Mouse (Mus musculus) lung, embryonic 15.5 days (tissue): ENCODE data around the gene Inpp5a. TPM values are rescaled to one million over a fixed set of nuclear protein-coding genes. Genes with fewer than 3 reads are reported as not detected.

Experiments
- ATAC-seq: fragments of 200-750 bp; cut with Nextera tagmentation; 2 replicates; pipeline ENCODE4 v1.8.0; 2017; ENCODE audit warnings: moderate number of reproducible peaks, borderline replicate concordance; ENCODE audit not compliant: low FRiP score, low TSS enrichment; ENCODE audit errors: extremely low read depth
- H3K27ac ChIP-seq: fragments of 300-500 bp; sonication (generic); 2 replicates; pipeline ENCODE4 v1.5.1; 2015; ENCODE audit warnings: moderate library complexity, mild to moderate bottlenecking, inconsistent platforms
- H3K27me3 ChIP-seq: fragments of 300-500 bp; sonication (generic); 2 replicates; pipeline ENCODE4 v1.6.1; 2015; ENCODE audit warnings: inconsistent platforms
- H3K36me3 ChIP-seq: fragments of 300-500 bp; sonication (generic); 2 replicates; pipeline ENCODE4 v1.6.1; 2015; ENCODE audit warnings: inconsistent platforms
- H3K4me1 ChIP-seq: fragments of 300-500 bp; sonication (generic); 2 replicates; pipeline ENCODE4 v1.6.1; 2015; ENCODE audit warnings: inconsistent platforms
- H3K4me2 ChIP-seq: fragments of 300-500 bp; sonication (generic); 2 replicates; pipeline ENCODE4 v1.6.1; 2015; ENCODE audit warnings: inconsistent platforms, mild to moderate bottlenecking, moderate library complexity
- H3K4me3 ChIP-seq: fragments of 300-500 bp; sonication (generic); 2 replicates; pipeline ENCODE4 v1.5.1; 2015; ENCODE audit warnings: mild to moderate bottlenecking, inconsistent platforms
- H3K9ac ChIP-seq: fragments of 300-500 bp; sonication (generic); 2 replicates; pipeline ENCODE4 v1.6.1; 2015; ENCODE audit warnings: inconsistent platforms
- H3K9me3 ChIP-seq: fragments of 300-500 bp; sonication (generic); 2 replicates; pipeline ENCODE4 v1.6.1; 2016; ENCODE audit warnings: inconsistent platforms
- WGBS: fragments of 180-500 bp; shearing (Covaris S2); methylation state at CpG from one replicate; pipeline ENCODE4 v1.1.7; 2015; 5-methylcytosine and 5-hydroxymethylcytosine counted together
- polyA plus RNA-seq: library from polyadenylated mRNA; unstranded; fragments of >200 nt; fragmentation: Nextera tagmentation; extraction: Ambion mirVana; gene quantifications from 2 replicates; pipeline ENCODE4 v1.2.1, GENCODE M21; 2015

Gene Inpp5a
- polyA plus RNA-seq, 1 experiment from 2014 or later = 35.9 TPM

DNA sequence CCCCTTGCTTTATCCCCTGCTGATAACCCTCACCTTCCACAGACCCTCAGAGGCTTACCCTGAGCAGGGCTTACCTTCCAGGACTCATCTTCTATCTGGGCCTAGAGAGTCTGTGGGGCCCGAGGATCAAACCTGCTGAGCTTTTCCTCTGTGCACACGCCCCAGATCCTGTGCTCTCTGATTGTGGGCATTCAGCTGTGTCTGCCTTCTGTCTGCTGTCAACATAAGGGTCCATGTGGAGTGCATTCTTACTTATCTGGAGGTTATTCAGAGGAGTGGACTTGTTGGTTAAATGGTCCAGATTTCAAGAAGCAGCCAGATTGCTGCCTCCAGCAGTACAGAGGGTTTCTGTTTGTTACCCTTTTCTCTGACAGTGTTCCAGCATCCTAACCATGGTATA is 63.3 kb downstream of the Inpp5a start:
- no peaks in the 10 kb centered on the region for H3K27me3 ChIP-seq
- 0 out of 2 replicates have a peak, but pooled peaks have one; percentile 7 for ATAC-seq
- no peak overlapping the region for H3K4me3 ChIP-seq
- no peak overlapping the region for H3K4me2 ChIP-seq
- no peaks in the 10 kb centered on the region for H3K36me3 ChIP-seq
- no peak overlapping the region for H3K27ac ChIP-seq
- no peak overlapping the region for H3K9ac ChIP-seq
- no peaks in the 10 kb centered on the region for H3K9me3 ChIP-seq
- H3K4me1 ChIP-seq = peaks cover 42% of the 10 kb centered on the region
- 44% methylated on average over 2 of the region's 2 CpGs for WGBS

- Histone ChIP-seq H3K36me3 (no peaks in the 10 kb centered on the region), H3K27ac (no peak overlapping the region), H3K4me2 (no peak overlapping the region), H3K4me1 (peaks cover 42% of the 10 kb centered on the region), H3K4me3 (no peak overlapping the region), H3K27me3 (no peaks in the 10 kb centered on the region), H3K9me3 (no peaks in the 10 kb centered on the region), H3K9ac (no peak overlapping the region)
- no peak for ATAC-seq
- WGBS = 60% methylated on average over 1 of the region's 1 CpGs
Measured at GRCm38 (mm10) chr7:139453198-139453597, 64.3 kb downstream of the Inpp5a start.

DNA sequence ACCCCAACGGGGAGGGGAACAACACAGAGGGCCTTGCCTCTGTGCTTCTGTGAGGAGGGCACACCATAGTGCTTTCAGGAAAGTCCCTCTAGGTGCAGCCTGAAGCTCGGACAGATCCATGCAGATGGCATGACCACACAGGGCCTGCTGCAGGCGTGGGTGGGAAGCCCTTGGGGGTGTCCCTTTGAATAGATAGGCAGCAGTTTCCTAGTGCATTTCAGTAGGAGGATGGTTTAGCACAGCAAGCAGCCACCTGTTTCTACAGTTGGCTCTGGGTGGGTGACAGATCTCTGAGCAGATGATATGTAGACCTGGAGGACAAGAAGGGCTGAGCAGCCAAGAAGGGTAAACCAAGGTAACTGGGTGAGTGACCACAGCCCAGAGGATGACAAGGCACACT is 65.4 kb downstream of the Inpp5a start:
- Histone ChIP-seq H3K4me1 (peaks cover 42% of the 10 kb centered on the region), H3K27ac (no peak overlapping the region), H3K36me3 (no peaks in the 10 kb centered on the region), H3K4me3 (no peak overlapping the region), H3K9ac (no peak overlapping the region), H3K27me3 (no peaks in the 10 kb centered on the region), H3K4me2 (no peak overlapping the region), H3K9me3 (no peaks in the 10 kb centered on the region)
- WGBS = 73% methylated on average over 3 of the region's 3 CpGs
- ATAC-seq = no peak

DNA sequence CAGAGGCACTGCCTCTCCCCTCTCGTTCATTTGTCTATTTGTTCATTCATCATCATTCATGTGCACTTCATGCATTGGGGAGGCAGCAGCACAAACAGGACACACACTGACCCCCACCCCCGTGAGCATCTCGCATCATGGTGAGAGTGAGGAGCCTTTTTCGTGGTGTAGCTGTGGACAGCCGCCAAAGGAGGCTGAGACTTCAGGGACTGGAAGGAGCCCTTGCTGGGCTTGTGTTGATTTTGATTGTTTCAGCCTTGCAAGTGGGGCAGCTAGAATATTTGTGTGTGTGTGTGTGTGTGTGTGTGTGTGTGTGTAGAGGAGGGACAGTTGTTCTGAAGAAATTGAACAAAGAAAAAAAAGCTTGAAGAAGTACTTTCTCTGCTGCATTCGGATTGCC is 67.8 kb downstream of the Inpp5a start:
- 54% methylated on average over 6 of the region's 6 CpGs for WGBS
- Histone ChIP-seq H3K4me1 (peaks cover 19% of the 10 kb centered on the region), H3K36me3 (no peaks in the 10 kb centered on the region)

DNA sequence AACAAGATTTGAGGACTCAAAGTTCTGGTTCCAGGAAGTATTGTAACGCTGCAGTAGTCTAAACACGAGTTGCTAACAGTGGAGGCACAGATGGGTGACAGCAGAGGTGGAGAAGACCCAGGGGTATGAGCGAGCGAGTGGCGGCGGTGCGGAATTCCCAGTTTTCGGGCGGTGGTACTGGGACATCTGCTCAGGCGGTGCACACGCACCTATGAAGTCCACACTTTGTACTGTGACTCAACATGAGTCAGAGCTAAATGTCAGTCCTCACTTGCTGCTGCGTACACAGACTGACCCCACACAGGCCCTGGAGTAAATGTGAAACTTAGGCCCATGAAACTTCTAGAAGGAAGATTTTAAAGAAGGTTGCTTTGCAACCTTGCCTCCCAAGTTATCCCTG is 72.4 kb downstream of the Inpp5a start:
- Histone ChIP-seq H3K4me1 (peaks cover 7% of the 10 kb centered on the region), H3K27ac (no peak overlapping the region), H3K36me3 (no peaks in the 10 kb centered on the region), H3K4me2 (no peak overlapping the region), H3K9me3 (no peaks in the 10 kb centered on the region), H3K4me3 (no peak overlapping the region), H3K27me3 (no peaks in the 10 kb centered on the region), H3K9ac (no peak overlapping the region)
- 82% methylated on average over 12 of the region's 12 CpGs for WGBS
- ATAC-seq = no peak

More for the DNA sequence above, 67.8 kb downstream of the Inpp5a start:
- H3K27ac ChIP-seq = no peak overlapping the region
- no peak for ATAC-seq
- H3K9me3 ChIP-seq = no peaks in the 10 kb centered on the region
- H3K9ac ChIP-seq = no peak overlapping the region
- no peak overlapping the region for H3K4me2 ChIP-seq
- no peaks in the 10 kb centered on the region for H3K27me3 ChIP-seq
- H3K4me3 ChIP-seq = no peak overlapping the region

- Histone ChIP-seq H3K9me3 (no peaks in the 10 kb centered on the region), H3K36me3 (no peaks in the 10 kb centered on the region), H3K27ac (no peak overlapping the region), H3K4me3 (no peak overlapping the region), H3K27me3 (no peaks in the 10 kb centered on the region), H3K4me2 (no peak overlapping the region), H3K4me1 (peaks cover 15% of the 10 kb centered on the region), H3K9ac (no peak overlapping the region)
- no peak for ATAC-seq
- WGBS = 80% methylated on average over 10 of the region's 10 CpGs
Measured at GRCm38 (mm10) chr7:139462142-139462541, 73.2 kb downstream of the Inpp5a start.

GRCm38 (mm10) chr7:139465538-139465937 is 76.6 kb downstream of the Inpp5a start:
- H3K4me2 ChIP-seq = no peak overlapping the region
- peaks cover 39% of the 10 kb centered on the region for H3K4me1 ChIP-seq
- H3K36me3 ChIP-seq = no peaks in the 10 kb centered on the region
- H3K9ac ChIP-seq = no peak overlapping the region
- H3K9me3 ChIP-seq = no peaks in the 10 kb centered on the region
- WGBS = 74% methylated on average over 4 of the region's 4 CpGs
- no peak overlapping the region for H3K27ac ChIP-seq
- no peak for ATAC-seq
- H3K27me3 ChIP-seq = no peaks in the 10 kb centered on the region
- no peak overlapping the region for H3K4me3 ChIP-seq

GRCm38 (mm10) chr7:139466484-139467176 is 77.7 kb downstream of the Inpp5a start:
- 13% methylated on average over 7 of the region's 7 CpGs for WGBS

DNA sequence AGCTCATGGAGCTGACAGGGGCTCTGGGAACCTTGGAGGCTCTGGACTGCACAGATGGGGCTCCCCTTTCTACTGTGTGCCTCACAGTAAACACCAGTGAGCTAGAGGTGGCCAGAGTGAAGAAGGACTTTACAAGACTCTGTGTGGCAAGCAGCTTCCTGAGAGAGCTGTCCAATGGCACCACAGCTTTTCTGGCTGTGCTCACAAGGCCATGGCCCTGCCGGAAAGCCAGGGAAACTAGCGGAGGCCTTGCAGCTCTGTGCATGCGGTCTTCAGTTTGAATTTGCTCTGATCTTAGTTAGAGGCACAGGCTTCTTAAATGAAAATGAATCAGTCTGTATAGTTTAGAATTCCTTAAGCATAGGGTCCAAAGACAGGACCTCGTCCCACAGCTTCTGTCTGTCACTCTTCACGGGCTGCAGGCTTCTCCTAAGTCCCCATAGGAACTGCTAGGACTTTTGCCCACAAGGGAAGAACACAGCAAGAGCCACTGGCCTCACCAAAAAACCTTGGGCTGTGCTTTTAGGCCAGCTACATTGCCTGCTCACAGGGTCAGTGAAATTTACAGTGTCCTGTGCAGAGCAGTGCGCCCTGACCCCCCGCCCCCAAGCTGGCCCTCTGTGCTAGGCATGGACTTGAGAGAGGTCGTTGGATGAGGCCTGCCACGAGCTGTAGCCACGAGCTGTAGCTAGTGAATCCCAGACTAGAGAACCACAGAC is 78.4 kb downstream of the Inpp5a start:
- Histone ChIP-seq H3K4me2 (no peak overlapping the region), H3K4me3 (no peak overlapping the region), H3K27me3 (no peaks in the 10 kb centered on the region), H3K9me3 (no peaks in the 10 kb centered on the region), H3K36me3 (no peaks in the 10 kb centered on the region), H3K4me1 (peaks cover 43% of the 10 kb centered on the region), H3K27ac (peak overlapping the region; percentile 82), H3K9ac (no peak overlapping the region)
- peak; percentile 50; the same call in 1 of the 2 replicates for ATAC-seq
- WGBS = 42% methylated on average over 10 of the region's 10 CpGs

More at GRCm38 (mm10) chr7:139466484-139467176, 77.7 kb downstream of the Inpp5a start:
- peak; percentile 29; the same call in 1 of the 2 replicates for ATAC-seq
- Histone ChIP-seq H3K36me3 (no peaks in the 10 kb centered on the region), H3K4me3 (no peak overlapping the region), H3K9me3 (no peaks in the 10 kb centered on the region), H3K27ac (peak overlapping the region; percentile 82), H3K9ac (no peak overlapping the region), H3K4me2 (no peak overlapping the region), H3K27me3 (no peaks in the 10 kb centered on the region), H3K4me1 (peaks cover 39% of the 10 kb centered on the region)

GRCm38 (mm10) chr7:139467896-139468279 is 79.0 kb downstream of the Inpp5a start:
- 32% methylated on average over 4 of the region's 4 CpGs for WGBS
- no peak overlapping the region for H3K4me3 ChIP-seq
- peak; percentile 44 for ATAC-seq
- no peaks in the 10 kb centered on the region for H3K27me3 ChIP-seq
- peaks cover 48% of the 10 kb centered on the region for H3K4me1 ChIP-seq
- peak overlapping the region; percentile 82 for H3K27ac ChIP-seq
- H3K9ac ChIP-seq = no peak overlapping the region
- no peaks in the 10 kb centered on the region for H3K36me3 ChIP-seq
- no peaks in the 10 kb centered on the region for H3K9me3 ChIP-seq
- no peak overlapping the region for H3K4me2 ChIP-seq

DNA sequence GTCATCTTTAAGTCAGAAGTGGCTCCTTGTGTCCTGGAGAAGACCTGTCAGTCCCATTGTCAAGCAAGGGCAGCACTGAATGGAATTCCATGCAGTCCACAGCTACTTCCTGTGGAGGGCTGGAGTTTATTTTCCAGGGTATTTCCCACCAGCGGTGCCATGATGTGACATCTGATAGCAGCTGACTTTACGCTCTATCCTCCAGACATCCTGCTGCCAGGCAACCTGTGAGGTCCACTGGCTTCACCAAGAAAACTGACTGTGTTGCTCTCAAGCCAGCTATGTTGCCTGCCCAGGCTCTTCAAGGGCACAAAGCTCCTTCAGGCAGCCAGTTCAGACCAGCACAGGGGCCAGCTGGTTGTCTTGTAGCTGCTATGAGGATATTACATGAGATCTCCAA is 79.5 kb downstream of the Inpp5a start:
- Histone ChIP-seq H3K4me1 (peaks cover 51% of the 10 kb centered on the region), H3K27me3 (no peaks in the 10 kb centered on the region), H3K4me2 (no peak overlapping the region), H3K9me3 (no peaks in the 10 kb centered on the region), H3K27ac (peak overlapping the region; percentile 82), H3K9ac (no peak overlapping the region), H3K4me3 (no peak overlapping the region), H3K36me3 (no peaks in the 10 kb centered on the region)
- ATAC-seq = no peak
- 36% methylated on average over 2 of the region's 2 CpGs for WGBS

DNA sequence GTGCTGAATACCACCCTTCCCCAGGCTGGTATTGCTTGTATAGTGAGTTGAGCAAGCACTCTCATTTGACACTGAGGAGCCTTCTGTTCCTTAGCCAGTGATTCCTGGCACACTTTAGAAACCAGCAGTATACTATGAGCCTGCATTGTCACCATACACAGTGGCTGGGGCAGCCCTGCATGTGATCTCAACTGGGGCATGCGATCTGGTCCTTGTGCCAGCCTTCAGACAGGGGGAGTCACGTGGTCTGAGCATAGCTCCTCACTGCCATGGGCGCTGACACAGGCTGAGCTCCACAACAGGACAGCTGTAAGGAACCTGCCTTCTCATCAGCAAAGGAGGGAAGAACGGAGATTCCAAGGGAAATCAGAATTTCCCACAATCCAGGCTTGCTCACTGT is 80.5 kb downstream of the Inpp5a start:
- ATAC-seq = no peak
- Histone ChIP-seq H3K4me3 (no peak overlapping the region), H3K4me1 (peaks cover 51% of the 10 kb centered on the region), H3K36me3 (no peaks in the 10 kb centered on the region), H3K9me3 (no peaks in the 10 kb centered on the region), H3K27ac (no peak overlapping the region), H3K4me2 (no peak overlapping the region), H3K9ac (no peak overlapping the region), H3K27me3 (no peaks in the 10 kb centered on the region)
- WGBS = 89% methylated on average over 4 of the region's 4 CpGs
